Mouse (Mus musculus): ENCODE measurements around the gene Atr. TPM values are rescaled to one million over a fixed set of nuclear protein-coding genes. Genes with fewer than 3 reads are reported as not detected.

Gene Atr
- total and polyA plus RNA-seq, 2 experiments, result 1.1 to 12.4 TPM

- Histone ChIP-seq H3K4me3 (ENCODE audit: insufficient read depth, low read depth, low read length) (no peak overlapping the region), H3K27me3 (ENCODE audit: control insufficient read depth, insufficient read depth, low read length) (no peaks in the 10 kb centered on the region), H3K79me2 (ENCODE audit: control insufficient read depth, insufficient read depth, low read length) (peaks cover 18% of the 10 kb centered on the region), H3K4me1 (ENCODE audit: control insufficient read depth, insufficient read depth, low read length) (no peaks in the 10 kb centered on the region; the same call in 1 of the 2 replicates), H3K36me3 (ENCODE audit: control insufficient read depth, insufficient read depth, low read length) (peaks cover 4% of the 10 kb centered on the region; the same call in 1 of the 2 replicates), H3K9ac (ENCODE audit: low read depth, low read length) (no peak overlapping the region), H3K27ac (replicated peaks; ENCODE audit: insufficient read depth, low read depth, low read length) (no peak overlapping the region)
- TF ChIP-seq CTCF (IDR thresholded peaks at IDR 0.05; ENCODE audit: low read depth, low read length), result no peak
- no peak for TF ChIP-seq POLR2A (IDR thresholded peaks at IDR 0.05; ENCODE audit: extremely low read depth, insufficient read depth, low read length)
- 83% methylated on average over 6 of the region's 6 CpGs for WGBS
- DNase-seq (ENCODE audit: extremely low read depth, low read depth, low spot score), result no peak
Measured at GRCm38 (mm10) chr9:95959246-95959645, 101.8 kb downstream of the Atr start.

GRCm38 (mm10) chr9:95959732-95960428, 102.5 kb downstream of the Atr start:
- TF ChIP-seq CTCF (IDR thresholded peaks at IDR 0.05; ENCODE audit: low read depth, low read length) (no peak), POLR2A (IDR thresholded peaks at IDR 0.05; ENCODE audit: extremely low read depth, insufficient read depth, low read length) (no peak)
- Histone ChIP-seq H3K9ac (ENCODE audit: low read depth, low read length) (no peak overlapping the region), H3K27me3 (ENCODE audit: control insufficient read depth, insufficient read depth, low read length) (no peaks in the 10 kb centered on the region), H3K36me3 (ENCODE audit: control insufficient read depth, insufficient read depth, low read length) (peaks cover 10% of the 10 kb centered on the region; the same call in 1 of the 2 replicates), H3K4me1 (ENCODE audit: control insufficient read depth, insufficient read depth, low read length) (no peaks in the 10 kb centered on the region; the same call in 1 of the 2 replicates), H3K79me2 (ENCODE audit: control insufficient read depth, insufficient read depth, low read length) (peaks cover 16% of the 10 kb centered on the region), H3K27ac (replicated peaks; ENCODE audit: insufficient read depth, low read depth, low read length) (no peak overlapping the region), H3K4me3 (ENCODE audit: insufficient read depth, low read depth, low read length) (no peak overlapping the region)
- no peak for DNase-seq (ENCODE audit: extremely low read depth, low read depth, low spot score)
- WGBS, result 92% methylated on average over 3 of the region's 3 CpGs

- no peaks in the 10 kb centered on the region; the same call in 1 of the 2 replicates for H3K4me1 ChIP-seq (ENCODE audit: control insufficient read depth, insufficient read depth, low read length)
- no peak for DNase-seq (ENCODE audit: extremely low read depth, low read depth, low spot score)
- no peak overlapping the region for H3K9ac ChIP-seq (ENCODE audit: low read depth, low read length)
- no peak overlapping the region for H3K4me3 ChIP-seq (ENCODE audit: insufficient read depth, low read depth, low read length)
- H3K27ac ChIP-seq (replicated peaks; ENCODE audit: insufficient read depth, low read depth, low read length), result no peak overlapping the region
- H3K36me3 ChIP-seq (ENCODE audit: control insufficient read depth, insufficient read depth, low read length), result peaks cover 12% of the 10 kb centered on the region; the same call in 1 of the 2 replicates
- no peaks in the 10 kb centered on the region for H3K27me3 ChIP-seq (ENCODE audit: control insufficient read depth, insufficient read depth, low read length)
- TF ChIP-seq CTCF (IDR thresholded peaks at IDR 0.05; ENCODE audit: low read depth, low read length) (no peak), POLR2A (IDR thresholded peaks at IDR 0.05; ENCODE audit: extremely low read depth, insufficient read depth, low read length) (no peak)
- peaks cover 11% of the 10 kb centered on the region; the same call in 1 of the 2 replicates for H3K79me2 ChIP-seq (ENCODE audit: control insufficient read depth, insufficient read depth, low read length)
Measured at GRCm38 (mm10) chr9:95961058-95961457, 103.7 kb downstream of the Atr start.

GRCm38 (mm10) chr9:95964037-95964436, 106.6 kb downstream of the Atr start:
- Histone ChIP-seq H3K4me1 (ENCODE audit: control insufficient read depth, insufficient read depth, low read length) (no peaks in the 10 kb centered on the region), H3K4me3 (ENCODE audit: insufficient read depth, low read depth, low read length) (no peak overlapping the region), H3K79me2 (ENCODE audit: control insufficient read depth, insufficient read depth, low read length) (no peaks in the 10 kb centered on the region), H3K36me3 (ENCODE audit: control insufficient read depth, insufficient read depth, low read length) (peaks cover 25% of the 10 kb centered on the region), H3K9ac (ENCODE audit: low read depth, low read length) (no peak overlapping the region), H3K27ac (replicated peaks; ENCODE audit: insufficient read depth, low read depth, low read length) (no peak overlapping the region), H3K27me3 (ENCODE audit: control insufficient read depth, insufficient read depth, low read length) (no peaks in the 10 kb centered on the region)
- TF ChIP-seq CTCF (IDR thresholded peaks at IDR 0.05; ENCODE audit: low read depth, low read length) (no peak), POLR2A (IDR thresholded peaks at IDR 0.05; ENCODE audit: extremely low read depth, insufficient read depth, low read length) (no peak)
- 96% methylated on average over 13 of the region's 13 CpGs for WGBS
- no peak for DNase-seq (ENCODE audit: extremely low read depth, low read depth, low spot score)

- DNase-seq (ENCODE audit: extremely low read depth, low read depth, low spot score), result no peak
- Histone ChIP-seq H3K4me3 (ENCODE audit: insufficient read depth, low read depth, low read length) (no peak overlapping the region), H3K4me1 (ENCODE audit: control insufficient read depth, insufficient read depth, low read length) (no peaks in the 10 kb centered on the region), H3K36me3 (ENCODE audit: control insufficient read depth, insufficient read depth, low read length) (peaks cover 52% of the 10 kb centered on the region), H3K27me3 (ENCODE audit: control insufficient read depth, insufficient read depth, low read length) (no peaks in the 10 kb centered on the region), H3K9ac (ENCODE audit: low read depth, low read length) (no peak overlapping the region), H3K27ac (replicated peaks; ENCODE audit: insufficient read depth, low read depth, low read length) (no peak overlapping the region), H3K79me2 (ENCODE audit: control insufficient read depth, insufficient read depth, low read length) (no peaks in the 10 kb centered on the region)
- TF ChIP-seq CTCF (IDR thresholded peaks at IDR 0.05; ENCODE audit: low read depth, low read length) (no peak), POLR2A (IDR thresholded peaks at IDR 0.05; ENCODE audit: extremely low read depth, insufficient read depth, low read length) (no peak)
- WGBS, result 81% methylated on average over 2 of the region's 2 CpGs
Measured at GRCm38 (mm10) chr9:95978279-95978678, 120.9 kb downstream of the Atr start.

- H3K4me3 ChIP-seq (ENCODE audit: insufficient read depth, low read depth, low read length), result no peak overlapping the region
- no peak overlapping the region for H3K9ac ChIP-seq (ENCODE audit: low read depth, low read length)
- H3K36me3 ChIP-seq (ENCODE audit: control insufficient read depth, insufficient read depth, low read length), result peaks cover 50% of the 10 kb centered on the region
- no peaks in the 10 kb centered on the region for H3K4me1 ChIP-seq (ENCODE audit: control insufficient read depth, insufficient read depth, low read length)
- no peaks in the 10 kb centered on the region for H3K27me3 ChIP-seq (ENCODE audit: control insufficient read depth, insufficient read depth, low read length)
- TF ChIP-seq CTCF (IDR thresholded peaks at IDR 0.05; ENCODE audit: low read depth, low read length), result no peak
- TF ChIP-seq POLR2A (IDR thresholded peaks at IDR 0.05; ENCODE audit: extremely low read depth, insufficient read depth, low read length), result no peak
- H3K79me2 ChIP-seq (ENCODE audit: control insufficient read depth, insufficient read depth, low read length), result no peaks in the 10 kb centered on the region
- no peak for DNase-seq (ENCODE audit: extremely low read depth, low read depth, low spot score)
- WGBS, result 94% methylated on average over 6 of the region's 6 CpGs
- H3K27ac ChIP-seq (replicated peaks; ENCODE audit: insufficient read depth, low read depth, low read length), result no peak overlapping the region
Measured at GRCm38 (mm10) chr9:95979896-95980295, 122.5 kb downstream of the Atr start.

Data from liver, adult 2 months (tissue).